ENCODE assay signal across 13 mouse cellular contexts in the genomic region with DNA sequence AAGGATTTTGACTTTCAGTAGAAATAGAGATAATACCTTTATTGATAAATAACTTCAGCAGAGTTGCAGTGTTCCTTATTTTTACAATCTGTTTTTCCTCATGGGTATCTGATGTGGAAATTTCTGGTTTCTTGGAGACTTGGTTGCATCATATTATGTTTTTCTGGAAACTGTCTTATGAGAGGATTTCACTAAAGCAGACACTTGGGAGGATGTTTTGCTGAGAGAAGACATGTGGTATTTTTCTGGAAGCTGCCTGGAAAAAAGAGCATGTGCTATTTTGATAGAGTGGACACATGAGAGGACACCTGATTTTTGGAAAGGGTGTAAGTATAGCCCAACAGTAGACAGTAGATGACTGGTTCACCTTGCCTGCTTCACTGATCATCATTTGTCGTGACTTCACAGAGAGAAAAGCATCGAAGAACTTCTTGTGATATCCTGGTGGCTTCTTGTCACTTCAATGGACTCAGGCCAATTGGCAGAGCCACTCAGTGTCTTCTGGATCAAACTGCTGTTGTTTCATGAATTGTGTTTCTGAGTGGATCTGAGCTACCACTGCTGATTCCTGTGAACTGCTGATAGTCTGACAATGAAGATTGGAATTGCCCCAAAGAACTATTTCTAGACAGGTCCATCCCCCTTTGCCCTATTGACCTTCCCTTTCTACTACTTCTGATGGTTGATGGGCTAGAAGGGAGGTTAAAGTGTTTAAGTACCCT.
"Had no signal": no experiment of that assay in that cellular context is flagged by ENCODE, and none has a peak within 500 bp of the region (broad histone marks: within the 10 kb centered on the region; RNA-seq: fewer than 3 reads in every experiment).

No protein-coding gene starts in this region.

- H3K36me3 ChIP-seq: intestine, embryonic 15.5 days; liver, embryonic 13.5 days had no signal

- H3K4me2 ChIP-seq: intestine, embryonic 15.5 days; liver, embryonic 13.5 days; midbrain, embryonic 11.5 days had no signal

- H3K4me1 ChIP-seq: intestine, embryonic 15.5 days; liver, embryonic 13.5 days had no signal

- H3K9ac ChIP-seq: intestine, embryonic 15.5 days; liver, embryonic 13.5 days had no signal

- H3K9me3 ChIP-seq: intestine, embryonic 15.5 days; liver, embryonic 13.5 days had no signal

- H3K27ac ChIP-seq: intestine, embryonic 15.5 days; liver, embryonic 13.5 days had no signal

- H3K4me3 ChIP-seq: intestine, embryonic 15.5 days; liver, embryonic 13.5 days had no signal

- ATAC-seq: intestine, embryonic 15.5 days had no signal

- DNase-seq: kidney, adult 11 months; kidney, adult 9 months; kidney, postnatal 14 days; kidney, postnatal 4 days; liver, embryonic 13.5 days; midbrain, embryonic 14.5 days; retina, postnatal 1 day; right cerebral cortex, postnatal 25 days; thymus, adult 18-20 months; thymus, postnatal 14 days; thymus, postnatal 4 days had no signal

- H3K27me3 ChIP-seq: intestine, embryonic 15.5 days; liver, embryonic 13.5 days had no signal
